Mouse (Mus musculus) lung, embryonic 14.5 days (tissue): ENCODE results near the gene Mepce. TPM values are rescaled to one million over a fixed set of nuclear protein-coding genes. Genes with fewer than 3 reads are reported as not detected.

Source experiments
- ATAC-seq: fragments of 200-750 bp; cut with Nextera tagmentation; 2 replicates; pipeline ENCODE4 v1.8.0; 2017; ENCODE audit warnings: mild to moderate bottlenecking, moderate TSS enrichment, moderate library complexity; ENCODE audit not compliant: insufficient read depth
- DNase-seq: peaks from one replicate; pipeline ENCODE4 v3.0.0-alpha.2; 2015
- H3K27ac ChIP-seq: fragments of 300-500 bp; sonication (generic); 2 replicates; pipeline ENCODE4 v1.5.1; 2014; ENCODE audit warnings: low read depth, mild to moderate bottlenecking, moderate library complexity
- H3K27me3 ChIP-seq: fragments of 300-500 bp; sonication (generic); 2 replicates; pipeline ENCODE4 v1.6.1; 2014; ENCODE audit warnings: low read length, control low read depth; ENCODE audit not compliant: insufficient read depth
- H3K36me3 ChIP-seq: fragments of 300-500 bp; sonication (generic); 2 replicates; pipeline ENCODE4 v1.6.1; 2014; ENCODE audit warnings: control low read depth; ENCODE audit not compliant: insufficient read depth
- H3K4me1 ChIP-seq: fragments of 300-500 bp; sonication (generic); 2 replicates; pipeline ENCODE4 v1.6.1; 2014; ENCODE audit warnings: antibody characterized with exemption, control low read depth; ENCODE audit not compliant: insufficient read depth
- H3K4me2 ChIP-seq: fragments of 300-500 bp; sonication (generic); 2 replicates; pipeline ENCODE4 v1.6.1; 2014; ENCODE audit warnings: mild to moderate bottlenecking
- H3K4me3 ChIP-seq: fragments of 300-500 bp; sonication (generic); 2 replicates; pipeline ENCODE4 v1.5.1; 2014; ENCODE audit warnings: low read depth, low read length
- H3K9ac ChIP-seq: fragments of 300-500 bp; sonication (generic); 2 replicates; pipeline ENCODE4 v1.6.1; 2014
- H3K9me3 ChIP-seq: fragments of 300-500 bp; sonication (generic); 2 replicates; pipeline ENCODE4 v1.6.1; 2016; ENCODE audit warnings: low read depth, low read length, control low read depth
- CTCF ChIP-seq: IDR thresholded peaks from 2 replicates; pipeline ENCODE4 v1.5.1; 2016; ENCODE audit warnings: antibody characterized with exemption, low read depth
- WGBS: fragments of 180-500 bp; shearing (Covaris S2); extraction: QIAGEN DNeasy Blood & Tissue Kit; methylation state at CpG from one replicate; pipeline ENCODE4 v1.1.7; 2014; 5-methylcytosine and 5-hydroxymethylcytosine counted together
- polyA plus RNA-seq: library from polyadenylated mRNA; unstranded; fragments of >200 nt; fragmentation: Nextera tagmentation; extraction: Ambion mirVana; gene quantifications from 2 replicates; pipeline ENCODE4 v1.2.1, GENCODE M21; 2014

The Mepce gene
- polyA plus RNA-seq, 1 experiment from 2014 or later = 14.5 TPM

DNA sequence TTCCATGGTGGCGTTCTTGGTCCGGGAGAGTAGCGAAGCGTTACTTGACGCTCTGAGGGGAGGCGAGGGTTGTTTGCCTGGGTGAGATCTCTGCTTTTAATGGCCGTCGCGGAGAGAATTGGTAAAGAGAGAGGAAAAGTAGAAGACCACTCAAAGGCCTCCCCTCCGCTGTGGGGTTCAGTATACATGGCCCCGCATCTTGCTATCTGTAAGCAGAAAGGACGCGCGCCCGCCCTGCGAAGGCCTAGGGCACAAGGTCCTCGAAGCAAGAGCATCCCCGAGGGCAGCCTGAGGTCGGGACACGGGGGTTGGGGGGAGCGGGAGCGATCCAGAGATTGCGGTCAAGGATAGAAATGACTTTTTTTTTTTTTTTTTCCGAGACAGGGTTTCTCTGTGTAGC is 716 bp upstream of the Mepce start:
- Histone ChIP-seq H3K4me3 (peak overlapping the region; percentile 85), H3K4me1 (peaks cover 20% of the 10 kb centered on the region), H3K4me2 (peak overlapping the region; percentile 97), H3K9ac (peak overlapping the region; percentile 9; the same call in 1 of the 2 replicates), H3K27ac (no peak overlapping the region), H3K27me3 (no peaks in the 10 kb centered on the region), H3K36me3 (peaks cover 17% of the 10 kb centered on the region), H3K9me3 (no peaks in the 10 kb centered on the region)
- TF ChIP-seq CTCF = no peak
- ATAC-seq = no peak
- WGBS = 68% methylated on average over 24 of the region's 24 CpGs
- DNase-seq = no peak

- Histone ChIP-seq H3K36me3 (peaks cover 36% of the 10 kb centered on the region), H3K4me1 (peaks cover 22% of the 10 kb centered on the region), H3K27me3 (no peaks in the 10 kb centered on the region), H3K9me3 (no peaks in the 10 kb centered on the region), H3K4me3 (peak overlapping the region; percentile 85), H3K4me2 (peak overlapping the region; percentile 97), H3K9ac (peak overlapping the region; percentile 95), H3K27ac (peak overlapping the region; percentile 98)
- DNase-seq (peak; percentile 100), ATAC-seq (peak; percentile 80)
- under 1% methylated on average over 79 of the region's 79 CpGs for WGBS
- TF ChIP-seq CTCF = no peak
These were observed 1.1 kb downstream of the Mepce start for GRCm38 (mm10) chr5:137786109-137786942.

- Histone ChIP-seq H3K27me3 (no peaks in the 10 kb centered on the region), H3K4me1 (peaks cover 22% of the 10 kb centered on the region), H3K4me2 (peak overlapping the region; percentile 97), H3K27ac (peak overlapping the region; percentile 98), H3K9ac (peak overlapping the region; percentile 95), H3K36me3 (peaks cover 45% of the 10 kb centered on the region), H3K9me3 (no peaks in the 10 kb centered on the region), H3K4me3 (peak overlapping the region; percentile 85)
- no peak for TF ChIP-seq CTCF
- DNase-seq (peak; percentile 64), ATAC-seq (peak; percentile 6)
- under 1% methylated on average over 61 of the region's 62 CpGs for WGBS
These were observed 2.1 kb downstream of the Mepce start for GRCm38 (mm10) chr5:137785164-137786031.

DNA sequence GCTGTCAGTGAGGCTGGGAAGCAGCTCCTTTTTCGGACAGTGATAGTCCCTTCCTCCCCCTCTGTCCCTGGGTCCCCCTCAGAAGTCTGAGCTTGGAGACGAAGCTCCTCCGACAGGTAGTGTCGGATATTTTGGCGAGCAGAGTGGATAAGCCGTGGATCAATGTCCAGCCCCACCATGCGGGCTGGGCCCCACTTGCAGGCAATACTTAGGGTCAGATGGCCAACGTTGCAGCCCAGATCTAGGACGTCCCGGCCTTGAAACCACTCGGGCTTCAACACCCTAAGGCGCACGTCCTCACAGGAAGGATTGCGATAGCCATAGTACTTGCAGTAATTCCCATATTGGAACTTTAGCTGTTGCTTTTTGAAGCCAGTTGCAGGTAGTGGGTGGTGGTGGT is 2.9 kb downstream of the Mepce start:
- ATAC-seq (no peak), DNase-seq (no peak)
- H3K4me2 ChIP-seq = peak overlapping the region; percentile 97
- no peak overlapping the region for H3K27ac ChIP-seq
- peaks cover 50% of the 10 kb centered on the region for H3K36me3 ChIP-seq
- H3K4me1 ChIP-seq = peaks cover 22% of the 10 kb centered on the region
- no peaks in the 10 kb centered on the region for H3K27me3 ChIP-seq
- H3K9me3 ChIP-seq = no peaks in the 10 kb centered on the region
- TF ChIP-seq CTCF = no peak
- WGBS = 66% methylated on average over 14 of the region's 14 CpGs
- peak overlapping the region; percentile 85 for H3K4me3 ChIP-seq
- peak overlapping the region; percentile 95 for H3K9ac ChIP-seq

DNA sequence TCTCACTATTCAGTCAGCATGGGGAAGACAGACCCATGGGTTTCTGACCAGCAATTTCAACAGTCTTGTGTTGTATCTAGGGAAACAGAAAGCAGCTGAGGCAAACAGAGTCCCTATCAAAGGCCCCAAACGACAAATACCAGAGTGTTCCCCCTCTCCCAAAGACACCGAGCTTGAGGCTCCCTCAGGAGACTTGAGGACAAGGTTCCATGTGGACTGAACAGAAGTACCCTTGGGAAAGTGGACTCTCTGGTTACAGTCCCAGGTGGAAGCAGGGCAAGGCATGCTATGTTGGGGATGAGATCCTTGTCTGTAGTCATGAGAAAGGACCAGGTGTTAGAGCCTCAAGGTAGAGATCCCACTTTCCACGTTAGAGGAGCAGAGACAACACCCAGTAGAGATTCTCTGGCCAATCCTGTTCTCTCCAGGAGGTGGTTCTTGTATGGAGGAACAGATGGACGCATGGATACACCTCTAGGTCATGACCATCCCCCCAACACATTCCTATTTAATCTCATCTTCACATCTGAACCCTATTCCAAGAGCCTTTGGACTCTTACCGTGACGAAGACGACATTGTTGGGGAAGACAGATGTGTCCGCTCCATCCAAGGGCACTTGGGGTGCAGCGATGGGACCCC is 3.4 kb downstream of the Mepce start:
- DNase-seq (no peak), ATAC-seq (no peak)
- Histone ChIP-seq H3K4me1 (peaks cover 22% of the 10 kb centered on the region), H3K9ac (peak overlapping the region; percentile 95), H3K36me3 (peaks cover 50% of the 10 kb centered on the region), H3K9me3 (no peaks in the 10 kb centered on the region), H3K4me3 (peak overlapping the region; percentile 85), H3K27me3 (no peaks in the 10 kb centered on the region), H3K4me2 (peak overlapping the region; percentile 97), H3K27ac (no peak overlapping the region)
- WGBS = 46% methylated on average over 9 of the region's 9 CpGs
- TF ChIP-seq CTCF = no peak

GRCm38 (mm10) chr5:137782776-137783522 is 4.5 kb downstream of the Mepce start:
- Histone ChIP-seq H3K9me3 (no peaks in the 10 kb centered on the region), H3K27me3 (no peaks in the 10 kb centered on the region), H3K4me3 (peak overlapping the region; percentile 85), H3K9ac (peak overlapping the region; percentile 95; the same call in 1 of the 2 replicates), H3K4me2 (peak overlapping the region; percentile 97), H3K4me1 (peaks cover 22% of the 10 kb centered on the region), H3K36me3 (peaks cover 50% of the 10 kb centered on the region), H3K27ac (no peak overlapping the region)
- TF ChIP-seq CTCF = no peak
- WGBS = 75% methylated on average over 13 of the region's 13 CpGs
- no peak for DNase-seq
- ATAC-seq = no peak
